Mouse (Mus musculus) naive thymus-derived CD4-positive, alpha-beta T cell, adult 2 months (primary cell): Measurements from ENCODE around the gene Olfr417.
"Not testable (repeated sequence)": the region's sequence is repeated elsewhere in the genome, so short reads cannot be mapped to it uniquely, and the experiment has no call there.

Source experiments
- DNase-seq: peaks from one replicate; pipeline ENCODE4 v3.0.0-alpha.2; 2011; ENCODE audit warnings: low read depth

Gene Olfr417

GRCm38 (mm10) chr1:174364882-174365451 lies at the start of gene Olfr417:
TSS of gene Olfr417 (plus strand) at chr1:174365122.
- DNase-seq = no peak

- DNase-seq = no peak
These were observed 47.6 kb upstream of the Olfr417 start for GRCm38 (mm10) chr1:174317308-174317707.

GRCm38 (mm10) chr1:174330218-174330617 lies 34.7 kb upstream of the Olfr417 start, which contains the start of gene Mptx1:
TSS of gene Mptx1 (plus strand) at chr1:174330518.
- DNase-seq = no peak

GRCm38 (mm10) chr1:174353636-174354035 lies 11.3 kb upstream of the Olfr417 start:
- DNase-seq = not testable (repeated sequence)

GRCm38 (mm10) chr1:174354640-174355039 lies 10.3 kb upstream of the Olfr417 start:
- no peak for DNase-seq

GRCm38 (mm10) chr1:174373799-174374198 lies 8.9 kb downstream of the Olfr417 start:
- DNase-seq = no peak

GRCm38 (mm10) chr1:174390746-174391145 lies 25.8 kb downstream of the Olfr417 start, which contains the start of gene Olfr248:
TSS of gene Olfr248 (plus strand) at chr1:174391046.
- no peak for DNase-seq

GRCm38 (mm10) chr1:174422959-174423358 lies 58.0 kb downstream of the Olfr417 start:
- no peak for DNase-seq

GRCm38 (mm10) chr1:174423764-174424163 lies 58.8 kb downstream of the Olfr417 start, which contains the start of gene Olfr414:
TSS of gene Olfr414 (plus strand) at chr1:174424064.
- no peak for DNase-seq
